Mouse (Mus musculus) kidney, postnatal 0 days (tissue): ENCODE data around the gene Rpl28. TPM values are rescaled to one million over a fixed set of nuclear protein-coding genes. Genes with fewer than 3 reads are reported as not detected.
"Not testable (repeated sequence)": the region's sequence is repeated elsewhere in the genome, so short reads cannot be mapped to it uniquely, and the experiment has no call there.

ENCODE experiments used
- ATAC-seq: fragments of 200-750 bp; cut with Nextera tagmentation; replicated peaks from 2 replicates; pipeline ENCODE4 v1.8.0; 2017; ENCODE audit warnings: low read depth, moderate number of reproducible peaks, moderate TSS enrichment, moderate library complexity; ENCODE audit not compliant: low FRiP score
- DNase-seq: peaks from one replicate; pipeline ENCODE4 v3.0.0-alpha.2; 2016; ENCODE audit warnings: low spot score
- H3K27ac ChIP-seq: fragments of 300-500 bp; sonication (generic); 2 replicates; pipeline ENCODE4 v1.5.1; 2014; ENCODE audit warnings: mild to moderate bottlenecking
- H3K27me3 ChIP-seq: fragments of 300-500 bp; sonication (generic); 2 replicates; pipeline ENCODE4 v1.6.1; 2014; ENCODE audit warnings: low read length, mixed read lengths; ENCODE audit not compliant: insufficient read depth
- H3K36me3 ChIP-seq: fragments of 300-500 bp; sonication (generic); 2 replicates; pipeline ENCODE4 v1.6.1; 2014; ENCODE audit warnings: low read length, mixed read lengths; ENCODE audit not compliant: insufficient read depth
- H3K4me1 ChIP-seq: fragments of 300-500 bp; sonication (generic); replicated peaks from 2 replicates; pipeline ENCODE4 v1.6.1; 2014; ENCODE audit warnings: antibody characterized with exemption, low read length, mixed read lengths; ENCODE audit not compliant: insufficient read depth
- H3K4me2 ChIP-seq: fragments of 300-500 bp; sonication (generic); 2 replicates; pipeline ENCODE4 v1.6.1; 2014; ENCODE audit warnings: mild to moderate bottlenecking, low read length, moderate library complexity, mixed read lengths
- H3K4me3 ChIP-seq: fragments of 300-500 bp; sonication (generic); replicated peaks from 2 replicates; pipeline ENCODE4 v1.5.1; 2014; ENCODE audit warnings: low read depth, low read length
- H3K9ac ChIP-seq: fragments of 300-500 bp; sonication (generic); 2 replicates; pipeline ENCODE4 v1.6.1; 2014; ENCODE audit warnings: low read depth, low read length
- H3K9me3 ChIP-seq: fragments of 300-500 bp; sonication (generic); replicated peaks from 2 replicates; pipeline ENCODE4 v1.6.1; 2016; ENCODE audit warnings: low read length, inconsistent platforms, mixed read lengths
- CTCF ChIP-seq: IDR thresholded peaks from 2 replicates; pipeline ENCODE4 v1.5.1; 2016; ENCODE audit warnings: antibody characterized with exemption, low read depth, mild to moderate bottlenecking, moderate library complexity
- WGBS: fragments of 180-500 bp; shearing (Covaris S2); extraction: QIAGEN DNeasy Blood & Tissue Kit; methylation state at CpG from one replicate; pipeline ENCODE4 v1.1.7; 2014; 5-methylcytosine and 5-hydroxymethylcytosine counted together
- polyA plus RNA-seq: library from polyadenylated mRNA; unstranded; fragments of >200 nt; fragmentation: Nextera tagmentation; extraction: Ambion mirVana; gene quantifications from 2 replicates; pipeline ENCODE4 v1.2.1, GENCODE M21; 2015

Rpl28 gene
- polyA plus RNA-seq, 1 experiment from 2014 or later = 480 TPM

DNA sequence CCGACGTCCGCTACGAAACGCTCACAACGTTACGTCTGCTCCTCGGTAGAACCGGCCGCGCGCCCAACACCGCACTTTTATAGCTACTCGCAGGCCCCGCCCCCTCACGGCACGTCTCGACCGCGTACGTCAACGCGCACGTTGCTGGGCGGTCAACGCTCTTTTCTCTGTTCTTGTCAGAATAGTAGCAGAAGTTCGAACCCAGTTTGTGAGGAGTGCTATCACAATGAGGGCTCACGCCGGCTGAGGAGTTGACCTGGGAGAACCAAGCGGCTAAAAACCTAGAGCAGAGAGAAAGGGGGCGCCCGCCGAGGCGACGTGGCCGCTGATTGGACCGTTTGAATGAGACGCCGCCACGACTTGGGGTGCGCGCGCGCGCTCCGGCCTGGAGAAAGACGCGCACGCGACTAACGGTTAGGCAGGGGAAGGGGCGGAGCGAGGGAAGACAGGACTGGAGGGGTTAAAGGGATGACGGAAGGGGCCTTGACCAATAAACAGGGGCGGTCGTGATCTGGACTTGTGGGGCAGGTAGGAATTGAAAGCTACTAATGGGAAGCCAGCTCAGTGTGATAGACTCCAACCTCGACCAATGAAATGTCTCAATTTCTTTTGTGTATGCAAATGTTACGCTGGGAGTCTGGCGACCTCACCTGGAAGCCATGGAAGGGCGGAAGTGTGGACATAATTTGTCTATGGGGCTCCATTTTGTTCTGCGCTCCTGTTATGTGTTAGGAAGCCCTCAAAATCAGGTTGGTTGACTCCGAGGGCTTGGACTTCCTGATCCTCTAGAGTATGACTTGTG is 19.8 kb downstream of the Rpl28 start, which contains the start of gene Ube2s:
Ube2s (minus strand) TSS at position 288 of the 802 bp plus-strand sequence.
- peaks cover 15% of the 10 kb centered on the region for H3K4me1 ChIP-seq
- H3K27ac ChIP-seq = peak within 1 kb of the TSS; percentile 96
- H3K36me3 ChIP-seq = peaks cover 6% of the 10 kb centered on the region
- TF ChIP-seq CTCF = peak; percentile 48
- H3K4me2 ChIP-seq = peak within 1 kb of the TSS; percentile 79
- no peaks in the 10 kb centered on the region for H3K27me3 ChIP-seq
- under 1% methylated on average over 62 of the region's 62 CpGs for WGBS
- peak; percentile 100 for DNase-seq
- H3K9ac ChIP-seq = peak within 1 kb of the TSS; percentile 72
- ATAC-seq = peak; percentile 99
- peak within 1 kb of the TSS; percentile 61 for H3K4me3 ChIP-seq
- no peaks in the 10 kb centered on the region for H3K9me3 ChIP-seq

DNA sequence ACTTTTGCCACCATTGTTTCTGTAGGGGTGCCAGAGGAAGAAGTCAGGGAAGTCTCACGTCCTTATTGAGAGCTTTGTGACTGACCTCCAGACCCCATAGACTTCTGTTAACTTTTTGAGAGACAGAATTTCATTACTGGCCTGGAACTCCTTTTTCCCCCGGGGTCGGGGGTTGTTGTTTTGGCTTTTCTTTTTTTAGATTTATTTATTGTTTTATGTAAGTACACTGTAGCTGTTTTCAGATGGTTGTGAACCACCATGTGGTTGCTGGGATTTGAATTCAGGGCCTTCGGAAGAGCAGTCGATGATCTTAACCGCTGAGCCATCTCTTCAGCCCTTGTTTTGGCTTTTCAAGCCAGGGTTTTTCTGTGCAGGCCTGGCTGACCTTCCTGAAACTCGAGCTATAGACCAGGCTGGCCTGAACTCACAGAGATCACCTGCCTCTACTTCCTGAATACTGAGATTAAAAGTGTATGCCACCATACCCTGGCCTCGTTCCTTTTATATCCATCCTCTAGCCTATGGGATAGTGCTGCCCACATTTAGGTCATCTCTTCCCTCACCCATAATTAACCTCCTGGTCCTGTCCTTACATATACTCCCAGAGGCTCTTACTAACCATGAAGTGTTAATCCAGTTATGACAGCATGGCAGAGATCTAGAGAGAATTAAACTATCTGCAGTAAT is 20.6 kb downstream of the Rpl28 start:
- H3K4me3 ChIP-seq = peak overlapping the region; percentile 41
- H3K36me3 ChIP-seq = peaks cover 3% of the 10 kb centered on the region; the same call in 1 of the 2 replicates
- H3K9me3 ChIP-seq = no peaks in the 10 kb centered on the region
- DNase-seq (no peak), ATAC-seq (no peak)
- H3K4me2 ChIP-seq = peak overlapping the region; percentile 71
- H3K27me3 ChIP-seq = no peaks in the 10 kb centered on the region
- H3K9ac ChIP-seq = peak overlapping the region; percentile 62
- H3K27ac ChIP-seq = peak overlapping the region; percentile 94
- TF ChIP-seq CTCF = no peak
- 25% methylated on average over 8 of the region's 8 CpGs for WGBS
- H3K4me1 ChIP-seq = peaks cover 15% of the 10 kb centered on the region

DNA sequence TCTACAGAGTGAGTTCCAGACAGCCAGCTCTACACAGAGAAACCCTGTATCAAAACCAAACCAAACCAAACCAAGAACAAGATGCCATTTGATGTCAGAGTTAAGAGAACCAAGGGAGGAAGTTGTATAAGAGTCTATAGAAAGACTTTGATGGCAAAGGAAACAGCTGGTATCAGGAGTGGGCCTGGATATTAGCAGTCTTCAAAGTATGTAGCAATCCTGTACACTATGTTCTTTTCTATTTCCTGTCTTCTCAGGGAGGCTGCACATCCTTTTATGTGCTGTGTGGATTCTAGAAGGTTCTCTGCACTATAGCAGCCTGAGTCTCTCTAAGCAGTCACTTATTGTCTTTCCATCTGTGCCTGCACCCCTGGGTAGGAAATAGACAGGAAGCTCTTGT is 23.9 kb downstream of the Rpl28 start:
- Histone ChIP-seq H3K36me3 (no peaks in the 10 kb centered on the region), H3K27ac (no peak overlapping the region), H3K4me2 (no peak overlapping the region), H3K9ac (no peak overlapping the region), H3K4me3 (no peak overlapping the region), H3K9me3 (no peaks in the 10 kb centered on the region), H3K27me3 (no peaks in the 10 kb centered on the region), H3K4me1 (peaks cover 3% of the 10 kb centered on the region; the same call in 1 of the 2 replicates)
- no peak for TF ChIP-seq CTCF
- no peak for ATAC-seq
- peak; percentile 46 for DNase-seq

DNA sequence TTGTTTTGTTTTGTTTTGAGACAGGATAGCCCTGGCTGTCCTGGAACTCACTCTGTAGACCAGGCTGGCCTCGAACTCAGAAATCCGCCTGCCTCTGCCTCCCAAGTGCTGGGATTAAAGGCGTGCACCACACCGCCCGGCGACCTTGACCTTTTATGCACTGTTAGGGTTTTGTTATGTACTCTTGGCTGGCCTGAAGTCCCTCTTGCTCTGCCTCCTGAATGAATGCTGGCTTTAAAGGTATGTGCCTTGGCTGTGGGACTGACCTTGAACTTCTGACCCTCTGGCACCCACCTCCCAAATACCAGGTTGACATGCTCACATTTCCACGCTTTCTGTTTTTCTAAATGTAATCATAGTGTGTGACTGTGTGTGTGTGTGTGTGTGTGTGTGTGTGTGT is 28.3 kb downstream of the Rpl28 start:
- not testable (repeated sequence) for H3K4me3 ChIP-seq, H3K27me3 ChIP-seq, DNase-seq, H3K36me3 ChIP-seq, H3K9ac ChIP-seq, H3K4me2 ChIP-seq, H3K27ac ChIP-seq, ATAC-seq, H3K9me3 ChIP-seq, H3K4me1 ChIP-seq
- WGBS = 90% methylated on average over 7 of the region's 7 CpGs

DNA sequence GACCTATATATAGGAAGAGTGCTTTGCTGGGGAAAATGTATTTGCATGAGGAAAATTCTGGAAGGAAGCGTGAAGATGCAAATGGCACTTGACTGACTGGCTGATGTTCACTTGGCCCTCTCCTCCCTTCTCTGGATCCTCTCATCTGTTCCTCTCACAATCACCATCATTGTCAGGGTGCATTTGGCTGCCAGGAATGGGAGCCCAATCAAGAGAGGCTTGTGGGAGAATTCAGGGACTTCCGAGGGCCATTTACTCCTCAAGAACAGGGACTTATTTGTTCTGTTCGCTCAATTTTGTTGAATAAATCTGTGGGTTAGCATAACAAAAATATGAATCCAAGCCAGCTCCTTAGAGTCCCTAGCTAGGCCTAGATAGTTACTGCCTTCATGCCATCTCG is 29.0 kb downstream of the Rpl28 start:
- TF ChIP-seq CTCF = no peak
- H3K27me3 ChIP-seq = no peaks in the 10 kb centered on the region
- no peak overlapping the region for H3K9ac ChIP-seq
- H3K4me3 ChIP-seq = no peak overlapping the region
- no peak for DNase-seq
- no peaks in the 10 kb centered on the region for H3K9me3 ChIP-seq
- no peak for ATAC-seq
- no peak overlapping the region for H3K27ac ChIP-seq
- H3K4me2 ChIP-seq = no peak overlapping the region
- 83% methylated on average over 4 of the region's 4 CpGs for WGBS
- no peaks in the 10 kb centered on the region for H3K4me1 ChIP-seq
- H3K36me3 ChIP-seq = no peaks in the 10 kb centered on the region

DNA sequence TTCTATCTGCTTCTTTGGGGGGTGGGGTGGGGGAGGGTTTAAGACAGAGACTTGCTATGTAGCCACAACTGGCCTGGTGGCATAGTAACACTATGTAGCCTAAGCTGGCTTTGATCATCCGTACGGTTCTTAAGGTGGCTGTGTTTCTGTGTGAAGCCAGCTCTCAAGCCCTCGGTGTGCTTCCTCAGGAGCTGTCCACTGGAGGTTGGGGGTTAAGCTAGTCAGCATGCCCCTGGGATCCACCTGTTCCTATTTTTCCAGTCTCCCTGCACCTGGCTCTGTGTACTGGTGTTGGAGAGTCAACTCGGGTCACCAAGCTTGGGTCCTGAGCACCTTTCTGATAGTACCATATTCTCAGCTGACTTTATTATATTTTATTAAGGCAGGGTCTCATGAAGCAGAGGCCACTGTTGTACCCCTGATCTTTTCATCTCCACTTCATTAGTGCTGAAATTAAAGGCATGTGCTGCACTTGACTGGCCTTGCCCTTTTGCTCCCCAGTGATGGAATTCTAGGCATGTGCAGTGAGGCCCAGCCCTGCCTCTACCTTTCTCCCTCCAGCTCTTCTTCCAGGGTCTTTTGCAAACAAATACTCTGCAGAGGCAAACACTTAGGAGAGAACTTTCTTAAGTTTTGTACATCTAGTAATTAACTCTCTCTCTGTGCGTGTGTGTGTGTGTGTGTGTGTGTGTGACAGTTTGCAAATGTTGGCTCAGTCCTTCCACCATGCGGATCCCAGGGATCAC is 29.7 kb downstream of the Rpl28 start:
- 51% methylated on average over 6 of the region's 6 CpGs for WGBS
- H3K4me1 ChIP-seq = no peaks in the 10 kb centered on the region
- H3K27me3 ChIP-seq = no peaks in the 10 kb centered on the region
- no peak overlapping the region for H3K4me2 ChIP-seq
- peak overlapping the region; percentile 37; the same call in 1 of the 2 replicates for H3K27ac ChIP-seq
- H3K9me3 ChIP-seq = no peaks in the 10 kb centered on the region
- ATAC-seq = peak; percentile 74
- no peak for TF ChIP-seq CTCF
- no peak overlapping the region for H3K9ac ChIP-seq
- H3K36me3 ChIP-seq = no peaks in the 10 kb centered on the region
- no peak overlapping the region for H3K4me3 ChIP-seq
- peak; percentile 40 for DNase-seq
